Mouse (Mus musculus): Measurements from ENCODE around the gene Tdrd7. TPM values are rescaled to one million over a fixed set of nuclear protein-coding genes. Genes with fewer than 3 reads are reported as not detected.

Gene Tdrd7
- polyA plus RNA-seq, 1 experiment from 2014 or later, result 24.7 TPM

DNA sequence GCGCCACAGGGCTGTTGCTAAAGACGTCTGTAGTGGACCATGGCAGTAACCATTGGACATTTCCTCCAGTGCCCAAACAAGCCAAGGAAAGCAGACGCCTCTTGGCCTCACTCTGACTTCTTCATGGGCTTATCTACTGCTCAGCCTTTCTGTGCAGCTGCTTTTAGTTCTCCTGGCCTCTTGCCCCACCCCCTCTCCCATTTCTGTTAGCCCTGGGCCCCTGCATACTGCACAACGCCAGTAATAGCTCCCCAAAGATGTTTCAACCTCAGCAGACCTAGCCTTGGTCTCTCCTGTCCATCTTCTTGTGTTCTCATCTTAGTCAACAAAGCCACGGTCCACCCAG is 77.3 kb downstream of the Tdrd7 start:
- 39% methylated on average over 5 of the region's 5 CpGs for WGBS

DNA sequence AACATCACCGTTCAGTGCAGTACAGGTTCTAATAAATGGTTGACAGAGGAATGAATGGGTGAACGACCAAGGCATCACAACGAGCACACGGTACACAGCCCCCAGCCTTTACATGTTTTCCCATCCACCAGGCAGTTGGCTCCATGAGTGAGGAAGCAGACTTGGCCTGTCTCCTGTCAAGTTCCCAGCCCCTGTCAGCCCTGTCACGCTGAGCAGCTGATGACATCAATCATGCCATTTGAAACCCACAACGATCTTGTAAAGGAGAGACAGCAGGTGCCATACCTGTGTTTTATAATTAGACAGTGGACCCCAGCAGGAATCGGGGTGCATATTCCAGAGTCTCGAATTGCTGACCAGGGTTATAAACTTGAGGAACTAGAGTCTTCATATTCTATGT is 78.2 kb downstream of the Tdrd7 start:
- no peaks in the 10 kb centered on the region for H3K36me3 ChIP-seq (ENCODE audit: control insufficient read depth, insufficient read depth, low read length)
- no peak for DNase-seq
- no peaks in the 10 kb centered on the region for H3K9me3 ChIP-seq (ENCODE audit: control insufficient read depth, low read length)
- 90% methylated on average over 8 of the region's 8 CpGs for WGBS
- no peak for ATAC-seq (ENCODE audit: low FRiP score, low TSS enrichment)
- H3K4me3 ChIP-seq (replicated peaks; ENCODE audit: low read depth, low read length), result no peak overlapping the region
- peaks cover 22% of the 10 kb centered on the region for H3K27me3 ChIP-seq (ENCODE audit: control insufficient read depth, insufficient read depth, low read length)
- peaks cover 15% of the 10 kb centered on the region for H3K4me1 ChIP-seq (ENCODE audit: control insufficient read depth, insufficient read depth, low read length)
- no peak overlapping the region for H3K9ac ChIP-seq (replicated peaks; ENCODE audit: low read length)
- no peak overlapping the region for H3K27ac ChIP-seq (replicated peaks; ENCODE audit: low read depth, low read length)
- H3K4me2 ChIP-seq (ENCODE audit: low read length), result no peak overlapping the region

More for the DNA sequence above, 77.3 kb downstream of the Tdrd7 start:
- H3K9me3 ChIP-seq (ENCODE audit: control insufficient read depth, low read length), result no peaks in the 10 kb centered on the region
- H3K4me2 ChIP-seq (ENCODE audit: low read length), result no peak overlapping the region
- H3K27ac ChIP-seq (replicated peaks; ENCODE audit: low read depth, low read length), result no peak overlapping the region
- no peak for DNase-seq
- no peak for ATAC-seq (ENCODE audit: low FRiP score, low TSS enrichment)
- no peaks in the 10 kb centered on the region for H3K36me3 ChIP-seq (ENCODE audit: control insufficient read depth, insufficient read depth, low read length)
- peaks cover 15% of the 10 kb centered on the region for H3K4me1 ChIP-seq (ENCODE audit: control insufficient read depth, insufficient read depth, low read length)
- H3K27me3 ChIP-seq (ENCODE audit: control insufficient read depth, insufficient read depth, low read length), result peaks cover 30% of the 10 kb centered on the region
- H3K9ac ChIP-seq (replicated peaks; ENCODE audit: low read length), result no peak overlapping the region
- no peak overlapping the region for H3K4me3 ChIP-seq (replicated peaks; ENCODE audit: low read depth, low read length)

DNA sequence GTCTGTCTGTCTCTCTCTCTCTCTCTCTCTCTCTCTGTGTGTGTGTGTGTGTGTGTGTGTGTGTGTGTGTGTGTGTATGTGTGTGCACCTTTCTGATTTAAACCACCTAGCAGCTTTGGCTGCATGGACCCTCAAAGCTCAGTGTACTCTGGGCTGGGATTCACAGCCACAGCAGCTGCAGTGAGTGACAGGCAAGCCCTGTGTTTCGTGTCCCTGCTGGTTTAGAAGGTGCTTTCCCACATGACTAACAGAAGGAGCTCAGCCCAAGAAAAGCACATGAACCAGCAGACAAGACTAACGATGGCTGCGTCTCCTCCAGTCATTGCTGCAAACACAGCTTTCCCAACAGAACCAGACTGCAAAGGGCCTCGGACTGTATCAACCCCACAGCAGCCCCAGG is 82.8 kb downstream of the Tdrd7 start:
- WGBS, result 81% methylated on average over 4 of the region's 4 CpGs
- Histone ChIP-seq H3K27me3 (ENCODE audit: control insufficient read depth, insufficient read depth, low read length) (no peaks in the 10 kb centered on the region), H3K9ac (replicated peaks; ENCODE audit: low read length) (no peak overlapping the region), H3K9me3 (ENCODE audit: control insufficient read depth, low read length) (no peaks in the 10 kb centered on the region), H3K4me1 (ENCODE audit: control insufficient read depth, insufficient read depth, low read length) (no peaks in the 10 kb centered on the region), H3K4me3 (replicated peaks; ENCODE audit: low read depth, low read length) (no peak overlapping the region), H3K4me2 (ENCODE audit: low read length) (no peak overlapping the region), H3K36me3 (ENCODE audit: control insufficient read depth, insufficient read depth, low read length) (no peaks in the 10 kb centered on the region), H3K27ac (replicated peaks; ENCODE audit: low read depth, low read length) (no peak overlapping the region)
- ATAC-seq (ENCODE audit: low FRiP score, low TSS enrichment) (no peak), DNase-seq (no peak)

DNA sequence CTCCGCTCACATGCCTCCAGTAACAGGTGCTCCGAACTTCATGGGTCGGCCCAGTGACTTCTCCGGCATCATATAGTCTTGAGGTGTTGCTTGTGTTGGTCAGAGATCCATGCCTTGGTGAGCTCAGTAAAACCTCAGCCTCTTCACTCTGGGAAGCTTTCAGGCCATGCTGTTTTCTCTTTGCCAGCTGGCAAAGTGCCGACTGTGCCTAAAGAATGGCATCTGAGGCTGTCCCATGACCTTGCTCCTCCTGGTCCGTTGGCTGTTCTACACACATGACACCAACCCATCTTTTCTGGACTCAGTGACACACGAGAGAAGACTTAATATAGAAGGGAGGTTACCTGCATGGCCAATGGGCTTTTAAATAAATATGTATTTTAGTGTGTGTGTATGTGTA is 83.3 kb downstream of the Tdrd7 start:
- ATAC-seq (ENCODE audit: low FRiP score, low TSS enrichment), result no peak
- DNase-seq, result no peak
- H3K4me1 ChIP-seq (ENCODE audit: control insufficient read depth, insufficient read depth, low read length), result no peaks in the 10 kb centered on the region
- H3K9me3 ChIP-seq (ENCODE audit: control insufficient read depth, low read length), result no peaks in the 10 kb centered on the region
- WGBS, result 87% methylated on average over 7 of the region's 7 CpGs
- no peaks in the 10 kb centered on the region for H3K36me3 ChIP-seq (ENCODE audit: control insufficient read depth, insufficient read depth, low read length)
- H3K27ac ChIP-seq (replicated peaks; ENCODE audit: low read depth, low read length), result no peak overlapping the region
- H3K4me3 ChIP-seq (replicated peaks; ENCODE audit: low read depth, low read length), result no peak overlapping the region
- no peak overlapping the region for H3K9ac ChIP-seq (replicated peaks; ENCODE audit: low read length)
- H3K27me3 ChIP-seq (ENCODE audit: control insufficient read depth, insufficient read depth, low read length), result no peaks in the 10 kb centered on the region
- no peak overlapping the region for H3K4me2 ChIP-seq (ENCODE audit: low read length)

DNA sequence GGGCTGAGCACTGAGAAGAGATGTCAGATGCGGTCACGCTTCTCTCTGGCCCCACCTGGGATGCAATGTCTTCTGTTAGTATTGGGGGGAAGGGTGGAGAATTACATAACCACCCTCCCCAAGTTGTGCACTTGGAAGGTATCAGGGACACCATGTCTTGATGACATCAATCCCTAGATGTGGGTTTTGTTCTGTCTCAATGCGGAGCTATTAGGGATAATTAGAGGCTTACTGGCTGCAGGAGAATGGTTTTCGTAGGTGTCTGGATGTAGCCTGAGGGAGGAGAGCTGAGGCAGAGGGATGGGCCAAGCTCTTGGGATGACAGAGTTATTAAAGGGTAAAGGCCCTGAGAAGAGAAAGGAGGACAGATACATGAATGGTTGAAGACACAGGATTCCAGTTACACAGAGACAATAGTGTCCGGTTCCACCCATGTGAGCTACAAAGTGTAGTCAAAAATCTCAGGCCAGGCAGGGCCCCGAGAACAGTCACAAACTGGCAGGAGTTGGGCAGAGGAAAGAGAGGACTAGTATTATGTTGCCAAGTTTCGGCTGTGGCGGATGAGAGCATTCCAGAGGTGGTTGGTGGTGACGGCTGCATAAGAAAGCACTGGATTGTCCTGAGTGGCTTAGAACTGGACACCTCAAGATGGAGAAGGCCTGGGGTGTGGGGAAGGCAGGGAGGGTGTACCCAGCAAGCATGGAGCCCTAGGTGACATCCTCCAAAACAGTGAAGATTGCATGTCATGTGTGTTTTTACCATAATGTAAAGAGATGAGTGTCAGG is 88.4 kb downstream of the Tdrd7 start:
- DNase-seq, result no peak
- H3K9me3 ChIP-seq (ENCODE audit: control insufficient read depth, low read length), result no peaks in the 10 kb centered on the region
- H3K36me3 ChIP-seq (ENCODE audit: control insufficient read depth, insufficient read depth, low read length), result no peaks in the 10 kb centered on the region
- no peak for ATAC-seq (ENCODE audit: low FRiP score, low TSS enrichment)
- no peak overlapping the region for H3K27ac ChIP-seq (replicated peaks; ENCODE audit: low read depth, low read length)
- H3K4me3 ChIP-seq (replicated peaks; ENCODE audit: low read depth, low read length), result no peak overlapping the region
- no peaks in the 10 kb centered on the region for H3K27me3 ChIP-seq (ENCODE audit: control insufficient read depth, insufficient read depth, low read length)
- 91% methylated on average over 9 of the region's 9 CpGs for WGBS
- H3K4me1 ChIP-seq (ENCODE audit: control insufficient read depth, insufficient read depth, low read length), result no peaks in the 10 kb centered on the region
- no peak overlapping the region for H3K4me2 ChIP-seq (ENCODE audit: low read length)
- no peak overlapping the region for H3K9ac ChIP-seq (replicated peaks; ENCODE audit: low read length)

DNA sequence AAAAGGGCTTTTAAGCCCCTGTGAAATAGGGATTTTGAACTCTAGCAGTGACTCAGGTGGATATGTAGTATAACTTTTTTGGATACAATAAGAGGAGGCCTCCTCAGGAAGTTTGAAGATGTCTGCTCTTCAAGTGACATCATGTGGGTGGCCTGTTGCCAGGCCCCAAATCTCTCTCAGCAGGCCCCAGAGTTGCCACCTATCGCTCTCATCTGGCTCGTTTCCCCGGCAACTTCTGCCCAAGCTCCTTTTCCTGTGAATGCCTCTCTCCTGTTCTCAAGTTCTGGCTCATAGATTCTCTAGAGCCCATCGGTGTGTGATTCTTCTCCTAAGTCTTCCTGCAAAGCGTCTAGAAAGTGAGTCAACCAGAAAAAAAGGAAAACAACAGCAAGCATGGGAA is 91.0 kb downstream of the Tdrd7 start:
- Histone ChIP-seq H3K36me3 (ENCODE audit: control insufficient read depth, insufficient read depth, low read length) (no peaks in the 10 kb centered on the region), H3K27ac (replicated peaks; ENCODE audit: low read depth, low read length) (no peak overlapping the region), H3K4me2 (ENCODE audit: low read length) (no peak overlapping the region), H3K4me1 (ENCODE audit: control insufficient read depth, insufficient read depth, low read length) (no peaks in the 10 kb centered on the region), H3K27me3 (ENCODE audit: control insufficient read depth, insufficient read depth, low read length) (no peaks in the 10 kb centered on the region), H3K9me3 (ENCODE audit: control insufficient read depth, low read length) (no peaks in the 10 kb centered on the region), H3K9ac (replicated peaks; ENCODE audit: low read length) (no peak overlapping the region), H3K4me3 (replicated peaks; ENCODE audit: low read depth, low read length) (no peak overlapping the region)
- no peak for DNase-seq
- 71% methylated on average over 5 of the region's 5 CpGs for WGBS
- ATAC-seq (ENCODE audit: low FRiP score, low TSS enrichment), result no peak

DNA sequence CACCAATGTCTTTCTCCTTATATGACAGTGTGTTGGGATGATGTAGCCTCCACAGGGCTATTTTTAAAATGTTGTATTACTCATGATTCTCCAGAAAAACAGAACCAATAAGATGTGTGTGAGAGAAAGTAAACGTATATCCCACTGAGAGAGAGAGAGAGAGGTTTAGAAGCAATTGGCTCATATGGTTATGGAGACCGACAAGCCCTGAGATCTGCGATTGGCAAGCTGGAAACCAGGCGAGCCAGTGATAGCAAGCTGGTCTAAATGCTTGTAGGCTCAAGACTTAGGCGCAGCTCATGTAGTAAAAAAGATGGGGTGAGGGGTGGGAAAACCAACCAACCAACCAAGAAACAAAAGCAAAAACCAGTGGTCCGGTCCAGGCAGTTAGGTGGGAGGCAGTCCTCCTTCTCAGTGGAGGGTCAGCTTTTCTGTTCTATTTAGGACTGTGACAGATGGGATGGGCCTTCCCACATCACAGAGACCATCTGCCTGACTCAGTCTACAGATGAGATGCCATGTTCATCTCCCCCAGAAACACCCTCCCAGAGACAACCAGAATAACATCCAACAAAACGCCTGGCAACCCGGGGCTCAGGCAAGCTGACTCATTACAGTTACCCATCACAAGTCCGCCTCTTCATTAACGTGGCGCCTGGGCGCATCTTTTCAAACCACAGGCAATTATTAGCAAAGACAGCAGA is 96.3 kb downstream of the Tdrd7 start:
- Histone ChIP-seq H3K4me1 (ENCODE audit: control insufficient read depth, insufficient read depth, low read length) (no peaks in the 10 kb centered on the region), H3K36me3 (ENCODE audit: control insufficient read depth, insufficient read depth, low read length) (no peaks in the 10 kb centered on the region), H3K4me2 (ENCODE audit: low read length) (no peak overlapping the region), H3K27ac (replicated peaks; ENCODE audit: low read depth, low read length) (no peak overlapping the region), H3K27me3 (ENCODE audit: control insufficient read depth, insufficient read depth, low read length) (no peaks in the 10 kb centered on the region), H3K4me3 (replicated peaks; ENCODE audit: low read depth, low read length) (no peak overlapping the region), H3K9ac (replicated peaks; ENCODE audit: low read length) (no peak overlapping the region), H3K9me3 (ENCODE audit: control insufficient read depth, low read length) (no peaks in the 10 kb centered on the region)
- DNase-seq, result no peak
- no peak for ATAC-seq (ENCODE audit: low FRiP score, low TSS enrichment)
- 84% methylated on average over 12 of the region's 12 CpGs for WGBS

DNA sequence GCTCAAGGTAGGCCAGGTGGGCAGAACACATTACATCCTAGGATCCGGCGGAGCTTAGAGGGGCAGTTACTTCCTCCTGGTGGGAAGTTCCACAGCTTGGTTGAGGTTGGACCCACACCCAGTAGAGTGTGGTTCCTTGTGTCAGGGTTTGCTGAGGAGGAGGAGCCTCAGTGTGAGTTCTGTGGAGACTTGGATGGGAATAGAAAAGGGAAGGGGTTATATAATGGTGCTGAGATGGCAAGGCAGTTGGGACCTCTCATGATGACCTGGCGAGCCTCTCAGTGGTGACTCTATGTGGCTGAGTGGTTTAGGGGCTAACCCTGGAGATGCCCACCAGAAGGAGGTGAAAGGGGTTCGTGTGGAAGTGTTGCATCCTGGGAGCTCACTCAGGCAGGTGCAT is 98.7 kb downstream of the Tdrd7 start:
- DNase-seq (no peak), ATAC-seq (ENCODE audit: low FRiP score, low TSS enrichment) (no peak)
- WGBS, result 82% methylated on average over 4 of the region's 4 CpGs
- no peak overlapping the region for H3K9ac ChIP-seq (replicated peaks; ENCODE audit: low read length)
- H3K9me3 ChIP-seq (ENCODE audit: control insufficient read depth, low read length), result no peaks in the 10 kb centered on the region
- H3K27me3 ChIP-seq (ENCODE audit: control insufficient read depth, insufficient read depth, low read length), result no peaks in the 10 kb centered on the region
- H3K36me3 ChIP-seq (ENCODE audit: control insufficient read depth, insufficient read depth, low read length), result no peaks in the 10 kb centered on the region
- no peaks in the 10 kb centered on the region for H3K4me1 ChIP-seq (ENCODE audit: control insufficient read depth, insufficient read depth, low read length)
- no peak overlapping the region for H3K4me2 ChIP-seq (ENCODE audit: low read length)
- H3K4me3 ChIP-seq (replicated peaks; ENCODE audit: low read depth, low read length), result no peak overlapping the region
- H3K27ac ChIP-seq (replicated peaks; ENCODE audit: low read depth, low read length), result no peak overlapping the region

DNA sequence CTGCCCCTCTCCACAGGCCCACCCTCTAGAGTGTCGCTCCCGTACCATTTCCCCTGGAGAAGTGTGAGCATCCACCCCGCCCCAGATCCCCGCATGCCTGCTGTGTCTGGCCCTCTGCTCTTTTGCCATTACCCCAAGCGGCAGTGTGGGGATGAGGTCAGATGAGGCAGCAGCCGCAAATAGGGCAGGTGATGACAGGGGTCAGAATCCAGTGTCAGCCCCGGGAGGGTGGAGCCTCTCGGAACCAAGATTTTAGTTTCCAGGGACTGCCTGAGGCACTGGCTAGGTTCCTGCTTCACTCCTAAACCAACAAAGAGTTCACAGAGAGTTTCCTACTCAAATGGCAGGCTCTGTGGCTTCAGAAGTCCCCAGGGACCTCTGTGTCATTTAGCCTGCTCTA is 99.1 kb downstream of the Tdrd7 start:
- DNase-seq (no peak), ATAC-seq (ENCODE audit: low FRiP score, low TSS enrichment) (no peak)
- H3K4me2 ChIP-seq (ENCODE audit: low read length), result no peak overlapping the region
- 65% methylated on average over 8 of the region's 8 CpGs for WGBS
- H3K9me3 ChIP-seq (ENCODE audit: control insufficient read depth, low read length), result no peaks in the 10 kb centered on the region
- H3K4me1 ChIP-seq (ENCODE audit: control insufficient read depth, insufficient read depth, low read length), result no peaks in the 10 kb centered on the region
- H3K27ac ChIP-seq (replicated peaks; ENCODE audit: low read depth, low read length), result no peak overlapping the region
- no peak overlapping the region for H3K9ac ChIP-seq (replicated peaks; ENCODE audit: low read length)
- H3K36me3 ChIP-seq (ENCODE audit: control insufficient read depth, insufficient read depth, low read length), result no peaks in the 10 kb centered on the region
- H3K4me3 ChIP-seq (replicated peaks; ENCODE audit: low read depth, low read length), result no peak overlapping the region
- no peaks in the 10 kb centered on the region for H3K27me3 ChIP-seq (ENCODE audit: control insufficient read depth, insufficient read depth, low read length)
